Mouse (Mus musculus): Measurements from ENCODE around the gene Taf13.

Taf13 gene

GRCm38 (mm10) chr3:108572309-108573010, 962 bp downstream of the Taf13 start:
- no peak for DNase-seq (ENCODE audit: low spot score)

- no peak for DNase-seq (ENCODE audit: low spot score)
These were observed 2.5 kb downstream of the Taf13 start for GRCm38 (mm10) chr3:108574018-108574417.

GRCm38 (mm10) chr3:108584580-108584979, 13.1 kb downstream of the Taf13 start:
- DNase-seq (ENCODE audit: low spot score) = no peak

GRCm38 (mm10) chr3:108588446-108588845, 16.9 kb downstream of the Taf13 start:
- no peak for DNase-seq (ENCODE audit: low spot score)

GRCm38 (mm10) chr3:108590786-108591529, 19.5 kb downstream of the Taf13 start, which contains the start of gene Wdr47:
Gene Wdr47 (plus strand): TSS chr3:108591279.
- peak; percentile 97 for DNase-seq (ENCODE audit: low spot score)

GRCm38 (mm10) chr3:108591530-108592522, 20.3 kb downstream of the Taf13 start:
- DNase-seq (ENCODE audit: low spot score) = no peak

GRCm38 (mm10) chr3:108608906-108609305, 37.4 kb downstream of the Taf13 start:
- DNase-seq (ENCODE audit: low spot score) = no peak
